Mouse (Mus musculus): ENCODE measurements at regions not wholly inside any gene's neighbourhood (a gene's known extent, or its start where the extent isn't known, plus 50 kb on each side); places are given as distances from the start of the nearest gene placed in this dataset.

DNA sequence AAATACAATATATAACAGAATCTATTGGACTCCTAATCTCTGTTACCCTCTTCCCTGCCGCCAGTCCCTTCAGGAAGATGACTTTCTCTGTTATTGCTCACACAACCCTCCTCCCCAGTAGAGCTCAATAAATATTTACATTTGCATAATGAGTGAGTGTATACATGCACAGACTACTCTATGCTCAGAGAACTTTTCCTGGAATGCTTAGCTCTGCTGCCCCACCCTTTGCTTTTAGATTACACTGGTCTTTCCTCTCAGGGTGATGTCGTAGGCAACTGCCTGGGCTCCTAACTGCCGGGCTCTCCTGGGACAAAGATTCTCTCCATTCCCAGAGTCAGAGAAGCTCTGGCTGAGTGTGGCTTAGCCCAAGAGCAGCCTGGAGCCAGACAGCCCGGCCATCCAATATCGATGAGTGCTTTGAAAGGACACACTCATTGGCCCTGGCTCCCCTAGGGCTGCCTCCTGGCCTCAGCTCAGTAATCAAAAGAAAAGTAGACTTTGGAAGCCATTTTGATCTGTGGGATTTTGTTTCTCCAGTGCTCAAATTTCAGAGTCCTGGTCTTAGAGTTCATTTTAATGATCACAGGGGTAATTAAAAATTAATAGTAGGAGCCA is 109.2 kb upstream of the Cdh4 start:
- Histone ChIP-seq H3K36me3 (no peaks in the 10 kb centered on the region), H3K4me2 (no peak overlapping the region), H3K27me3 (0 out of 2 replicates have a peak, but pooled peaks cover 3% of the 10 kb centered on the region), H3K9ac (no peak overlapping the region), H3K4me3 (no peak overlapping the region), H3K4me1 (replicated peaks) (peaks cover 18% of the 10 kb centered on the region), H3K27ac (no peak overlapping the region), H3K9me3 (no peaks in the 10 kb centered on the region)
- 60% methylated on average over 5 of the region's 5 CpGs for WGBS
- no peak for ATAC-seq (ENCODE audit: low FRiP score)

DNA sequence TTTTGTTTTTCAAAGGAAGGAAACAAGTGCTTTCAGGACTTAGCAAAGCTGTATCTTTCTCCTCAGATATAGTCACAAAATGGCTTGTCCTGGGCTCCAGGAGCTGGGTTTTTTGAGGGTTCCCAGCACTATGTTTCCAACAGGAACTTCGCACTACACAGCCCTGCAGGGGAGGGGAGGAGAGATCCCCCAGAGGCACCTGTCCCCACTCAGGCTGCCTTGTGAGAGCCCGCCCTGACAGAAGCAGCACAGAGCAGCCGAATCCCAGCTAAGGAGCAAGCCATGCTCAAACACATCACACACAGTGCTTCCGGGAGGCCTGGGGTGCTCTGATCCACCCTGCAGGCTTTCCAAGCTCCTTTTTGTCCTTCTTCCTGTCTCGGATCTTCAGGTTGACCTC is 108.6 kb upstream of the Cdh4 start:
- Histone ChIP-seq H3K27me3 (0 out of 2 replicates have a peak, but pooled peaks cover 3% of the 10 kb centered on the region), H3K27ac (0 out of 2 replicates have a peak overlapping the region, but pooled peaks have one; percentile 13), H3K4me2 (no peak overlapping the region), H3K4me3 (no peak overlapping the region), H3K9me3 (no peaks in the 10 kb centered on the region), H3K4me1 (replicated peaks) (peaks cover 18% of the 10 kb centered on the region), H3K36me3 (no peaks in the 10 kb centered on the region), H3K9ac (no peak overlapping the region)
- WGBS: 81% methylated on average over 5 of the region's 5 CpGs
- no peak for ATAC-seq (ENCODE audit: low FRiP score)

GRCm38 (mm10) chr2:179336235-179336634 is 106.0 kb upstream of the Cdh4 start:
- 7% methylated on average over 1 of the region's 1 CpGs for WGBS

DNA sequence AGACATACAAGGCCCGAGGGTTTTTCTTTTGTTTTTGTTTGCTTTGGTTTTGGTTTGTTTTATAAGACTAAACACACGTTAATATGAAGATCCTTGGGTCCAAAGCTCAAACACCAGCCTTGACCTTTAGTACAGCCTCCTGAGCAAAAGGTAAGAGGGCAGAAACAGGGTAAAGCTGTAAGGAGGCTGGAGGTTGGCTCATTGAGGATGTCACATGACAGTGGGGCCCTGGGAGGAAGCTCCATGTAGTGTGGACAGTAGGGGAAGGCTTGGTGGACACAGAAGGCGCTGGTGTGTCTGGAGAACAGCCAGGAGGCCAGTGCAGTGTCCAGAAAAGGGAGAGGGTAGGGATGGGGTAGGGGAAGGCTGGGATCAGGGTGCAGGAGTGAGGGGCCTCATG is 89.6 kb upstream of the Cdh4 start:
- Histone ChIP-seq H3K9me3 (no peaks in the 10 kb centered on the region), H3K4me2 (no peak overlapping the region), H3K36me3 (no peaks in the 10 kb centered on the region), H3K27ac (no peak overlapping the region), H3K27me3 (no peaks in the 10 kb centered on the region), H3K9ac (no peak overlapping the region), H3K4me3 (no peak overlapping the region), H3K4me1 (replicated peaks) (no peaks in the 10 kb centered on the region)
- ATAC-seq (ENCODE audit: low FRiP score): no peak
- 72% methylated on average over 3 of the region's 3 CpGs for WGBS

More at GRCm38 (mm10) chr2:179336235-179336634, 106.0 kb upstream of the Cdh4 start:
- Histone ChIP-seq H3K36me3 (no peaks in the 10 kb centered on the region), H3K9me3 (no peaks in the 10 kb centered on the region), H3K4me2 (no peak overlapping the region), H3K4me3 (no peak overlapping the region), H3K27me3 (0 out of 2 replicates have a peak, but pooled peaks cover 3% of the 10 kb centered on the region), H3K4me1 (replicated peaks) (peaks cover 14% of the 10 kb centered on the region), H3K9ac (no peak overlapping the region), H3K27ac (peak overlapping the region; percentile 79)
- peak; percentile 79 for ATAC-seq (ENCODE audit: low FRiP score)

DNA sequence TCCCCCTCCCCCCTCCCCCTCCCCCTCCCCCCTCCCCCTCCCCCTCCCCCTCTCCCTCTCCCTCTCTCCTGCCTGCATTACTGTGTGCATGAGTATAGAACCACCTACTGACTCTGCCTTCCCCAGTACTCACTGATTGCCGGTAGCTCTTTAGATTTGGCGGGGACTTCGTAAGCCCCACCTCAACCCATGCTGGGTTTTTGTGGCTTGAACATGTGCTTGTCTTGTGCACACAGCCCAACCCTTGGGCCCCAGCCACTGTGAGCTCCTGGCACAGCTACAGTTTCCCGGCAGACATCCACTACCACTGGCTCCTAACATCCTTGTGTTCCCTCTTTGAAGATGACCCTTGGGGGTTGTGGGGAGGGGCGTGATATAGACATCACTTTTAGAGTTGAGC is 87.4 kb upstream of the Cdh4 start:
- Histone ChIP-seq H3K27me3 (no peaks in the 10 kb centered on the region), H3K9ac (no peak overlapping the region), H3K4me1 (replicated peaks) (no peaks in the 10 kb centered on the region), H3K4me2 (no peak overlapping the region), H3K36me3 (no peaks in the 10 kb centered on the region), H3K4me3 (no peak overlapping the region), H3K27ac (no peak overlapping the region), H3K9me3 (no peaks in the 10 kb centered on the region)
- no peak for ATAC-seq (ENCODE audit: low FRiP score)
- WGBS: 67% methylated on average over 5 of the region's 5 CpGs

DNA sequence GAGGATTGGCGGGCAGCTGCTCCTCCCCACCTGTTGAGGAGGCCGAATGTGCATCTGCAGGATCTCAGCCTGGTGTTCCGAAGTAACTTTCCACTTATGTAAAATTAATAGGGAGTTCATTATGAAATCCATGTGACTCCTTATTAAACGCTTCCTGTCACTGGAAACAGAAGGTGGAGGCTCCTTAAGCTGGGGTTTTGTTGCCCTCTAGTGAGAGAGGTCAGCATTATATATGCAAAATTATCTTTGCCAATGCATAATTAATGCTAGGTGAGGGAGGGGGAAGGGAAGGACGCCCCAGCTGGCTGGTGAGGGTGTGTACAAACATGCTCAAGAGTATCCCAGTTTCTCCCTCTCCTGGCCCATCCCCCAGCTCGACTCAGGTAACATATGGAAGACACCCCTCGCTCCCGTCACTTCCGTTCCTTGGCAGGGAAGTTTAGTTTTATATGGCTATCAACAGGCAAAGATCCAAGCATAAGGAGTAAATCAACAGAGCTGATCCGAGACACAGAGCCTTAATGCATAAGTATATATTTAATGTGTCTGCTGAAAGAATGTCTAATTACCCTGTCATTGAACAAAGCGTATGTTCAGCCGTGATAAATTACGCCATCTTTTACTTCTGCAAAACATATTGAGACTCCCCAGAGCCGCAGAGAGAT is 71.2 kb upstream of the Cdh4 start:
- WGBS: 75% methylated on average over 14 of the region's 14 CpGs

GRCm38 (mm10) chr2:179371553-179371952 is 70.7 kb upstream of the Cdh4 start:
- Histone ChIP-seq H3K36me3 (no peaks in the 10 kb centered on the region), H3K27me3 (no peaks in the 10 kb centered on the region), H3K27ac (no peak overlapping the region), H3K4me2 (no peak overlapping the region), H3K4me3 (no peak overlapping the region), H3K9me3 (no peaks in the 10 kb centered on the region), H3K9ac (no peak overlapping the region), H3K4me1 (replicated peaks) (no peaks in the 10 kb centered on the region)
- no peak for ATAC-seq (ENCODE audit: low FRiP score)
- 83% methylated on average over 7 of the region's 7 CpGs for WGBS

More for the DNA sequence above, 71.2 kb upstream of the Cdh4 start:
- no peak overlapping the region for H3K4me2 ChIP-seq
- no peaks in the 10 kb centered on the region for H3K9me3 ChIP-seq
- no peaks in the 10 kb centered on the region for H3K27me3 ChIP-seq
- H3K36me3 ChIP-seq: no peaks in the 10 kb centered on the region
- no peak overlapping the region for H3K9ac ChIP-seq
- H3K27ac ChIP-seq: no peak overlapping the region
- no peak overlapping the region for H3K4me3 ChIP-seq
- ATAC-seq (ENCODE audit: low FRiP score): no peak
- no peaks in the 10 kb centered on the region for H3K4me1 ChIP-seq (replicated peaks)

DNA sequence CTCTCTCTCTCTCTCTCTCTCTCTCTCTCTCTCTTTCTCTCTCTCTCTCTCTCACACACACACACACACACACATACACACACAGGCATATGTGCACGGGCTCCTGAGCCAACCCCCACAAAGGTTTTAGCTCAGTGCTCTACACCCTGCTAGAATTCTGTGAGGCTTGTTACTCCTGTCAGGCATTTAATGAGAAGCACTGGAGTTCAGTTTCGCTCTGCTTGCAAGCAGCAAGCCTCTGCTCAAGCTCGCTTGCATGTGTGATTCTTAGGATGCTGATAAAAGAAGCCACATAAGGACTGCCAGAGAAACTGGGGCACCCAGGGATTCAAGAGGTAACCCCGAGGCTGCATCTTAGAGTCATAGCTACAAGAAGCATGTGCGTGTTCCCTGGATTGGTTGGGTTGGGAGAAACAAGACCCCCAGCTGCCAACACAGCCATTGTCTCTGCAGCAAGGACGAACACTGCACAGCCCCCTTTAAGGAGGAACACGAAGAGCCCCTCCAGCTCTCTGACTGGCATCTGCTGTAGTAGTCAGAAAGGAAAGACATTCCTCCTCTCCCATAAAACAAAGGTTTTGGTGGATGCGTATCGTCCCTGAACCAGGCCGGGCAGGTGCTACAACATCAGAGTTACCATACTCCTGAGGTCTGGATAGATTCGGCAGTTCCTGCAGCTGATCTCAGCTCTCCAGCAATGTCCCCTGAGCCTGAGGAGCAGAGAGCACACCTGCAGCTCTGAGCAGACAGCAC is 62.4 kb upstream of the Cdh4 start:
- no peak overlapping the region for H3K4me3 ChIP-seq
- peak overlapping the region; percentile 64; the same call in 1 of the 2 replicates for H3K27ac ChIP-seq
- peak; percentile 66; the same call in 1 of the 2 replicates for ATAC-seq (ENCODE audit: low FRiP score)
- peaks cover 15% of the 10 kb centered on the region for H3K4me1 ChIP-seq (replicated peaks)
- H3K36me3 ChIP-seq: no peaks in the 10 kb centered on the region
- H3K9ac ChIP-seq: peak overlapping the region; percentile 16
- H3K27me3 ChIP-seq: no peaks in the 10 kb centered on the region
- WGBS: 61% methylated on average over 11 of the region's 11 CpGs
- no peaks in the 10 kb centered on the region for H3K9me3 ChIP-seq
- H3K4me2 ChIP-seq: no peak overlapping the region

DNA sequence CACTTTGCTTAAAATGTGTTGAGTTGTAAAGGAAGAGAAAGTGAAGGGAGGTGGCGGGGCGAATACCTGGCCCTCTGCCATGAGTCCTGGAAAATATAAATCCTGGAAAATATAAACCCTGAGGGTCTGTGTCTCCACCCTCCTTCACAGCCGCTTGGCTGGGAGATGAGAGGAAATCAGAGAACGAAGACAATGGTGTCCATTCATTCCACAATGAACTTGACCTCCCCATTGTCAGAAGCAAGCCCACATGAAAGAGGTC is 61.9 kb upstream of the Cdh4 start:
- Histone ChIP-seq H3K36me3 (no peaks in the 10 kb centered on the region), H3K9me3 (no peaks in the 10 kb centered on the region), H3K4me1 (replicated peaks) (peaks cover 15% of the 10 kb centered on the region), H3K27ac (peak overlapping the region; percentile 64; the same call in 1 of the 2 replicates), H3K27me3 (no peaks in the 10 kb centered on the region), H3K4me2 (no peak overlapping the region), H3K9ac (no peak overlapping the region), H3K4me3 (no peak overlapping the region)
- ATAC-seq (ENCODE audit: low FRiP score): no peak
- WGBS: 66% methylated on average over 4 of the region's 4 CpGs

- no peaks in the 10 kb centered on the region for H3K36me3 ChIP-seq
- ATAC-seq (ENCODE audit: low FRiP score): no peak
- H3K4me2 ChIP-seq: no peak overlapping the region
- H3K27me3 ChIP-seq: no peaks in the 10 kb centered on the region
- no peak overlapping the region for H3K9ac ChIP-seq
- peaks cover 19% of the 10 kb centered on the region for H3K4me1 ChIP-seq (replicated peaks)
- WGBS: 97% methylated on average over 3 of the region's 3 CpGs
- H3K27ac ChIP-seq: no peak overlapping the region
- no peak overlapping the region for H3K4me3 ChIP-seq
- no peaks in the 10 kb centered on the region for H3K9me3 ChIP-seq
Observed at GRCm38 (mm10) chr2:179381916-179382315, 60.3 kb upstream of the Cdh4 start.

GRCm38 (mm10) chr2:179382594-179382993 is 59.6 kb upstream of the Cdh4 start:
- no peaks in the 10 kb centered on the region for H3K9me3 ChIP-seq
- no peak overlapping the region for H3K4me2 ChIP-seq
- no peak overlapping the region for H3K27ac ChIP-seq
- 88% methylated on average over 9 of the region's 9 CpGs for WGBS
- H3K27me3 ChIP-seq: no peaks in the 10 kb centered on the region
- H3K4me3 ChIP-seq: no peak overlapping the region
- H3K4me1 ChIP-seq (replicated peaks): peaks cover 19% of the 10 kb centered on the region
- no peak overlapping the region for H3K9ac ChIP-seq
- no peak for ATAC-seq (ENCODE audit: low FRiP score)
- H3K36me3 ChIP-seq: no peaks in the 10 kb centered on the region

- no peaks in the 10 kb centered on the region for H3K36me3 ChIP-seq
- H3K4me2 ChIP-seq: no peak overlapping the region
- no peaks in the 10 kb centered on the region for H3K9me3 ChIP-seq
- H3K9ac ChIP-seq: no peak overlapping the region
- ATAC-seq (ENCODE audit: low FRiP score): no peak
- H3K27me3 ChIP-seq: no peaks in the 10 kb centered on the region
- 71% methylated on average over 6 of the region's 6 CpGs for WGBS
- no peak overlapping the region for H3K27ac ChIP-seq
- H3K4me3 ChIP-seq: no peak overlapping the region
- H3K4me1 ChIP-seq (replicated peaks): peaks cover 4% of the 10 kb centered on the region; the same call in 1 of the 2 replicates
Observed at GRCm38 (mm10) chr2:179386871-179387270, 55.4 kb upstream of the Cdh4 start.

Measured in hindbrain, embryonic 13.5 days (tissue).